Mouse (Mus musculus) regulatory T cell (primary cell): Measurements from ENCODE around the gene Lss.

Experiments
- in situ Hi-C: fragments of 300-600 bp; cut with MboI, MseI; formaldehyde crosslinking; loops from one replicate; pipeline ENCODE4 v1.15.1; 2025; ENCODE audit warnings: high pct_unique_total_duplicates

Gene Lss

GRCm38 (mm10) chr10:76561972-76562371, 30.6 kb downstream of the Lss start, which contains the start of gene Spatc1l:
Gene Spatc1l, plus strand, starts transcription at chr10:76562272.
- in situ Hi-C loops: no loop called here

GRCm38 (mm10) chr10:76569996-76570685, 38.8 kb downstream of the Lss start:
- in situ Hi-C loops: no loop called here

GRCm38 (mm10) chr10:76571070-76571469, 39.7 kb downstream of the Lss start:
- in situ Hi-C loops: no loop called here

- in situ Hi-C loops: no loop called here
Observed at GRCm38 (mm10) chr10:76572151-76572550, 40.8 kb downstream of the Lss start.

GRCm38 (mm10) chr10:76575374-76575773, 44.0 kb downstream of the Lss start, which contains the start of gene Ftcd:
Gene Ftcd, plus strand, starts transcription at chr10:76575648.
- in situ Hi-C loops: no loop called here

- in situ Hi-C loops: no loop called here
Observed at GRCm38 (mm10) chr10:76576920-76577319, 45.5 kb downstream of the Lss start.

- in situ Hi-C loops: no loop called here
Observed at GRCm38 (mm10) chr10:76584138-76584537, 52.8 kb downstream of the Lss start.

GRCm38 (mm10) chr10:76586190-76586589, 54.8 kb downstream of the Lss start:
- in situ Hi-C loops: no loop called here

- in situ Hi-C loops: no loop called here
Observed at GRCm38 (mm10) chr10:76590197-76590596, 58.8 kb downstream of the Lss start.

- in situ Hi-C loops: no loop called here
Observed at GRCm38 (mm10) chr10:76596338-76596737, 65.0 kb downstream of the Lss start.

- in situ Hi-C loops: no loop called here
Observed at GRCm38 (mm10) chr10:76602690-76603089, 71.3 kb downstream of the Lss start.
